Mouse (Mus musculus) kidney, adult 9 months (tissue): ENCODE measurements at regions not wholly inside any gene's neighbourhood (a gene's known extent, or its start where the extent isn't known, plus 50 kb on each side); places are given as distances from the start of the nearest gene placed in this dataset.

ENCODE experiments used
- DNase-seq: peaks from one replicate; pipeline ENCODE4 v3.0.0; 2022

DNA sequence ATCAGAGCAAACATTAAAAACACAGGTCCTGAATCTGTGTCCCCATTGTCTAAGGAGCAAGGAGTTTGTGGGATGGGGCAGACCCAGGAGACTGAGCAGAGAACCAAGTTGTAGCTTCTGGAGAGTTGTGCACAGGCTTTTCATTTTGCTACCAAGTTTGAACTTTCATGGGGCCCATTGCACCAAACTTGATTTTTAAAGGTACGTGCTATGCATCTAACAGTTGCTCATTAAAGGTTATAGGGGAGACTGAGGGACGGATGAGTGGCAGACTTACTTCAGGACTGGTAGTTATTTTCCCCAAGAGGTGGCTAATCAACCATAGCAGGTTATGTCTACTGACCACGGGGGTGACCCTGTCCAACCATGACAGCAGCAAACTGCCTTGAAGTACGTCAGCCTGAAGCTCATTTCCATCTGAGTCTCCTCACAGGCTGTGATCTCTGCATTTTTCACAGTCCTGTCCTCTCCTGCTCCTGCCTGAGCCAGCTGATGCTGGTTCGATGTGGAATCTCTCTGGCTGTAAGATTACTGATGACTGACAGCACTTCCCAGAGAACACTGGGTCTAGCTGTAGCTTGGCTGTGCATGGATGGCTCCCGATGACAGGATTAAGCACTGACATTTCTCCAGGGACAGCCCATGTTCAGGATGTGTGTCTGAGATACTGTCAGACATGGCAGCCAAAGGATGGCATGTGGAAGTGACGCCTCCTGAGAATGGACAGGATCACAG lies 590.9 kb upstream of the Plxna2 start:
- no peak for DNase-seq

DNA sequence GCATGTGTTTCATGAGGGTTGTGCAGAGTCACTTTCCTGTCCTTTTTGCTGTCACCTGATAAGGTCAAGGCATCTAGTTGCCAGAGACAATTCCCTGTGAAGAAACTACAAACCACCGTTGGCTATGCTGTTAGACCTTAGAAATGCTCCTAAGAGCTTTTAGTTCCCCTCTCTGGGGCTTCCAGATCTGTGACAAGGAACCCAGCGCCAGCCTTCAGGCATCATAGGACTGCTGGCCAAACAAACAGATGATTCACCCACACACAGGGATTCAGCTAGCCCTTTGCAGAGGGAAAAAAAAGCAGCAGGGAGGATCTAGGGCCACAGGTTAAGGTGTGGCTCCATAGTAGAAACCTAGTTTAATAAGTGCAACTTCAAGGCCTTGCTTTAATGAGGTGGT lies 591.8 kb upstream of the Plxna2 start:
- no peak for DNase-seq

DNA sequence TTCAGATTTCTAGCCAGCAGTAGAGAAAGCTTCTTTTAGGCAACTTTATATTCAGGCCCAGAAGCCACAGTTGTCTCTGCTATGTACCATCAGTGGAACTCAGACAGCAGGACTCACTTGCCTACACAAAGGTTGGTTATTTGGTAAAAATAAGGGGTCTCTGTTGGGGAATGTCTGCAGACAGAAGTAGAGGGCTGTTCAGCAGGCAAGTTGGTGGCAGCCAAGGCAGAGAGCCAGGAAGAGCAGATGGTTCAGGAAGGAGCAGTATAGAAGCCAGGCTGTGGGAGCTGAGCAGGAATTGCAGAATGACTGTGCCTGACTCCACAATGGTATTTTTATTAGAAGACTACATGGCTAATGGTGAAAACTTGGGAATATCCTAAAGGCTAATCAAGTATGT lies 598.7 kb upstream of the Plxna2 start:
- no peak for DNase-seq

DNA sequence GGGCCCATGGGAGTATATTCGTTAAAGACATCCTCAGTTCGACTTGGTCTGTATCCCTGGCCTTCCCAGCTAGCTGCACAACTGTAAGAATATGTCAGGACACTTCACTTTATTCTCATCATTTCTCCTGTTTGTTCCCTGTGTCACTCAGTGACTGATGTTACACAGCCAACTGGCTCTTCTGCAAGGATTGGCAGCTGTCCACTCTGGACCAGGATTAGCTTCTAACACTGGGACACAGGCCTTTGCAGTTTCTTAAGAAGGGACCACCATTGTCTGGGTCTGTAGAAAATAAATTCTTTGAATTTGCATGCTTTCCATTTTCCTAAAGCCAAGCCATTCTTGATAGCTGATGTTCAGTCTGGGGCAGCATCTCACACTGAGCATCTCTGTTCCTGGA lies 622.1 kb upstream of the Camk1g start:
- no peak for DNase-seq

DNA sequence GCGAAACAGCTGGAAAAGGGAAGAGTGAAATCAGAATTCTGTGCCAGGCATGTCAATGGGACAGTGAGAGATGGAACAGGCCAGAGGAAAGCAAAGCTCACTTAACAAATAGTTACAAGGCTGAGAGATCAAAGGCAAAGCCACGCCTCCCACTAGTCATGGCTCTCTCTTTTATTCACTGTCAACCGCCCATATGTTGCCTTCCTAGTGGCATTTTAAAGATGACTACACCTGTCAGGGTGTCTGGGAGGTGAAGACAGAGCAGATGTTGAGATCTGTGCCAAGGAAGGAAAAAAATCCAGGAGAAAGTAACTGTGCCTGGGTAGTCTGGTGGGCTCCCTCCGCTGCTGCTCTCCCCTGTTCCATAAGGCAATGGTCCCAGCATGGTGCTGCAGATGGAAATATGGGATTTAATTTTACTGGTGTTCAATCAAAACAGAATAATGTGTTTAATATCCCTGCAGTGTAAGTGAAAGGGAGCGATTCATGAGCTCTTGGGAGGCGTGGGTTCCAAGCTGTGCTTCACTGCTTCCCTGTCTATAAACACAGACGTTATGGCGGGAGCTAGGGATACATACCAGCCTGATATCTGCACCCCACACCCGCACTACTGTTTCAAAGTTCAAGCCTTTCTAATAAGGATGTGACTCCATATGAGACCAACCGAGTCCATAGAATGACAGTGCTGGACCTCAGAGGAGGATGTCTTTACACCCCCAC lies 620.0 kb upstream of the Camk1g start:
- DNase-seq, result no peak

DNA sequence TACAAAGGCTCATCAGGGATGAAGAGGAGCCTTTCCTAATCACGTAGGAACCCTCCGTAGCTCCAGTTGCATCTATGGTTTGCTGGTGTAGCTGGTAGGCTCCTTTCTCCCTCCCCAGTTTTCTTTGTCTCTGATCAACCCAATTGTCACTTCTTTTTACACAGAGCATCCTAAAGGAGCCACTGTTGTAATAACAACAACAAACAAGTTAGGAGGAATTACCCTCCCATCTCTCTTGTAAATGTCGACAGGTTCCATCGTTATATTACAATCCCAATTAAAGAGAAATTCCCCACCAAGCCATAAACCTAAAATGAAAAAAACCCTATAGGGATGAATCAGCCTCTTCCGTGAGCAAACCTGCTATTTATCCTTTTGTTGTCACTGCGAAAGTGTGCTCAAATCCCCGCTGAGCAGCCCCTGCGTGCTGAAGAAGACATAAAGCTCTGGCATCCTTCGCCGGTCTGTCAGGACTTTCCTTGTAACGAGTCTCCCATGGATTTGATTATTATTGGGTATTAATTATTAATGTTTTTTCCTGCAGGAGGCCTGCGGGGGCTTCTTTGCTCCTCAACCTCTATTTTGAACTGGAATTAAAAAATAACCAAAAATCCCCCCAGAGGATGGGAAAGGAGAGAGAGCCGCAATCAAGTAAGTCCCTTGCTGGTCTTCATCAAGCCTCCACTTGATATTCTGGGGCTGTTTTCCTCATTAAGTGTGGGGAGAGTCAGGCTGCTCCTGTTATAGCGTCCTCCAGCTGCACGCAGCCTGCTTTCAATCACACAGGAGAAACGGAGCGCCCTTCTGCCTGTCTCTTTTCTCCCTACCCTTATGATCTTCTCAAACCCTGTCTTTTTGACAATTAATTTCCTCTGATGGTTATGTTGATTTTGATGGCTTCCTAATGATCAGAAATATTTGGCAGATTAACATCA lies 619.1 kb upstream of the Camk1g start:
- DNase-seq, result no peak

DNA sequence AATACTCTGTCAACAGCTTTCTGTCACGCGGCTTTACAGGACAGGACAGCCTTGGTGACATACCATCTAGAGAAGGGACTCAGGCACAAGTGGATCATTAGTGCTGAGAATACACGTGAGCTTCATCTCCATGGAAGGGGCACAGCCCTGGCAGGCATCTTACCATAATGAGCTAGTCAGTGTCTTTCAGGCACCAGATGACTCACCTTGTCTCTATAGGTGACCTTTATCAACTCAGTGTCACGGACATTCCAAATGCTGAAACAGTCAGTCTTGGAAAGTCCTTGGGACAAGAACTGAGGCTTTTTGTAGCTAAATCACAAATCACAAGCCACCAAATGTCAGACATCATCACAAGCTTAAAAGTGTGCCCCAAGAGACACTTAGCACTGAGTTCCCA lies 610.5 kb upstream of the Camk1g start:
- no peak for DNase-seq

- no peak for DNase-seq
Measured at GRCm38 (mm10) chr1:193971537-193971936, 601.4 kb upstream of the Camk1g start.

GRCm38 (mm10) chr1:193969264-193969908 lies 599.3 kb upstream of the Camk1g start:
- DNase-seq, result no peak

DNA sequence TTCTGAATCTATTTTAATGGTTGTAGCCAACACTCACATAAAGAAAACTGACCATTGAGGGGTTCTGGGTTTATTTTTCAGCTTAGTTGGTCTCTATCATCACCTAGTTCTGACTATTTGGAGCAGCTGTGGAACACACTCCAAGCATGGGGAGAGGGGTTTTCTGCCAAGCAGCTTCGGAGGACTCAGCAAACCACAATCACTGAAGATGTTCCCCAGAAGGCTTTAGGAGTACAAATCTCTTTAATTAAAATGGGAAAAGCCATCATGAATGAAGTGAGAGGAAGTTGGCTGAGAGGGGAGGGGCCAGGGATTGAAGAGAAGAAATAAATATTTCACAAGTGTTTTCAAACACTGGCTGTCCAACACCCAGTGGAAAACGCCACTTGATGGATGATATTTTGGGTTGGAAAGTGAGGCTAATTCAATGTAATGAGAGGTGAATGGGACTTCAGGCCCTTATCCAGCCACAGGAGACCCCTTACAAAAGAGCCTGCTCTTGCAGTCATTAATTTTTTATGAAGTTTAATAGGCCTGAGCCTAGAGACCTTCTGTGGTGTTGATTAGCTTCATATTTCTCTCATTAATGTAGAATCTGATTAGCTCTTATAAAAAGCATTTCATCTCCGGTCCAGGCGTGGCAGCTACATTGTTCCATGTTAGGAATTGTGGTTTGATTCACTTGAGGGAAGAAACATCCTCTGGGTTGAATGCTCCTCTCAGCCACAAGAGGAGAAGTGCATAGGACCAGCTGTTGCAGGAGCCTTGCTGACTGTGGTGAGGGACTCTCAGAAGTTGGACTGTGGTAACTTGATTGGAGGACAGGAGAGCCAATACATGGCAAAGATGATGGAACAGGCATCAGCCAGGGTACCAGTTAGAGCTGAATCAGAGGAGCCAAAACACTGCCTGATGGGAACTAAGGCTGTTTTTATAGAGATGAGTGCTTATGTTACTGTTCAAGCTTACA lies 598.1 kb upstream of the Camk1g start:
- DNase-seq, result no peak

- no peak for DNase-seq
Measured at GRCm38 (mm10) chr1:193966652-193967555, 596.8 kb upstream of the Camk1g start.

GRCm38 (mm10) chr1:193965278-193965677 lies 595.2 kb upstream of the Camk1g start:
- DNase-seq, result peak; percentile 4

DNA sequence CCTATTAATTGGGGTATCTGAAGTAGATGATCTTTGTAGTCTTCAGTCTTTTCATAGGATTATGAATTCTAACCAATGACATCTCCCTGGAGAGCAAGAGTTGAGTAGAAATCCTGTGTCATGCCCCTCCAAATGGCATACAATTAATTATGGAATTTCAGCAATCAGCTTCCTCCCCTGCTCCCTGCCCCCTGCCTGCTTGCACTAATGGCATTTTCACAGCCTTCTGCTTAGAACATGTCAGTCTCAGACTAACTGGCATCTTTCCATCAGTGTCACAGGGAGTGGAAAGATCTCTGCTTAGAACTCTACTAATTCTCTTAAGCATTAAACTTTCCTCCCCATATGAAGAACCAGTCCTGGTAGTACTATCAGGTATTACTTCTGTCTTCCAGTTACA lies 581.8 kb upstream of the Camk1g start:
- no peak for DNase-seq

DNA sequence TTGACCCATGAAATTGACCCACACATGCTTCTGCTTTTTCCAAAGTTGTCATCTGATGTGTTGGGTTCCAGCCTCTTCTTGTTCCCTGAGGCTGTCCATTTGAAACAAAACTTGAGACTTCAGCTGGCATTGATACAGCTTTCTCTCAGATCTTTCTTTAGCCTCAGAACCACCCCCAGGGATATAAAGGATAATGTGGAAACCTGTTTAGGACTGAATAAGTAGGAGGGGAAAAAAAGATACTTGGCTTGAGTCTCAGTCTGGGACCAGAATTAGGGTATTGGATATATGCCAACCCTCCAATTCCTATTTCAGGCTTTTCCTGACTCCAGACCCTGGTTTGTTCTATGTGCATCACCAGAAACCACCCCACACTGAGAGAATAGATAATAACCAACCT lies 579.7 kb upstream of the Camk1g start:
- no peak for DNase-seq

GRCm38 (mm10) chr1:193946953-193947586 lies 577.0 kb upstream of the Camk1g start:
- DNase-seq, result no peak

DNA sequence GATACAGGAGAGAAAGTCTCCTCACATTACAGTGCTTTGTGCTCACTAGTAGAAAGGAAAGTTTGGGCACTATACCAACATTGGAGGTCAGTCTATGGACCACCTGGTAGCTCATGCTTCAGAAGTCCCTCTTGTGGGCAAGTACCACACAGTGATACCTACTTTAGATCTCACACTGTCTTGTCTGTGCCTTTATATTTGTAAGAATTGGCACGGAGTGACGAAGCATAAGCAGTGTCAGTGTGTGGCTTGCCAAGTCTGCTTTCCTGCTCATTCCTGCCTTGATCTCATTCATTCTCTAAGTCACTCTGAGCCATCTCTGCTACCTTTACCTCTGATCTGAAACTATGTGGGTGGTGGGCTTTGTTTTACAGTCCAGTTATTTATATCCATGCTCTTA lies 565.9 kb upstream of the Camk1g start:
- DNase-seq, result no peak

GRCm38 (mm10) chr1:193934308-193934707 lies 564.2 kb upstream of the Camk1g start:
- no peak for DNase-seq

DNA sequence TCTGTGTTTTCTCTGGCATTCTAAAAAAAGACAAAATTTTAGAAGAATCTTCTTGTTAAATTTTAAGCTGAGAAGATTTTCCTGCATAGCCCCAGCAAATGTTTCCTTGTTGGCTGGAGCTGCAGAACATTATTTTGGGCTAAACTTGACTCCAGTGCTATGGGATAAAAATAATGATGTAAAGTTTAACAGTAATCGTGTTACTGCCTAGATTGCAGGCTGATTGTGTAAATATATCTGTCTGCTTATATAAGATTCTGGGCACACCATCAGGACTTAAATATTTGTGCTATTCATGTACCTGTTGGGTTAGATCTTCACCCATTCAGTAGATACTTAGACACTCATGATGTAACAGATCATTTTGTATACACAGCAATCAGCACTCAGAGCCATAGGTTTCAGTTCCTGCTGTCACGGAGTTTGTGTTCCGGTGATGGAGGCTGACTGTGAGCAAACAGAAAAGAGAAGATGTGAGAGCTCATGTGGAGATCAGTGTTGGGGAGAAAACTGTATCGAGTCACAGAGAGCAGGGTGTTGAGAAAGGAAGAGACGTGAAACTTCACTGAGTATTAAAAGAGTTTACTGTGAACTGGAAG lies 561.1 kb upstream of the Camk1g start:
- no peak for DNase-seq

- no peak for DNase-seq
Measured at GRCm38 (mm10) chr1:193928607-193929006, 558.5 kb upstream of the Camk1g start.

- no peak for DNase-seq
Measured at GRCm38 (mm10) chr1:193922756-193923155, 552.7 kb upstream of the Camk1g start.
